Mouse (Mus musculus) mesoderm, embryonic 11.5 days (tissue): Measurements from ENCODE around the gene Snrk.

Source experiments
- DNase-seq: peaks from one replicate; pipeline ENCODE4 v3.0.0-alpha.2; 2012; ENCODE audit warnings: low read depth, low spot score

Snrk gene

DNA sequence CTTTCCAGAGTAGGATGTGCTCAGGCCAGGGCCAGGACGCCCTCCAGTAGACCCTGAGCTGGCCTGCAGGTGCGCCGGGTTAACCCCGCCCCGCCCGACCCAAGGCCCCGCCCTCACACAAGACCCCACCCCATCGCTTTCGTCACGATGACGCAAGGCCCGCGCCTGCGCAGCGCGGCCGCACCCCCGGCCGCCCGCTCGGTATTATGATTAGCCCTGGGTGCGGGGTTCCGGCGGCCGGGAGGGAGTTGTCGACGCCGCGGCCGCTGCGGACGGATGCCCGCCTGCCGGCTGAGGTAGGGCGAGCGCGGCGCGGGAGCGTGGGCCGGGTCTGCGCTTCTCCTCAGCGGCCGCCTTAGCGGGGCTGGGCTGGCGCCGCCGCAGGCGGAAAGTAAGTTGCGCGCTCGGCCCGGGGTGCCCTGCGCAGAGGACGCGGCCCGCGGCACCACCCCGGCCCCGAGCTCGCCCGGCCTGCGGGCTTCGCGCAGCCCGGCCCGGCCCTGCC, at the start of gene Snrk:
Gene Snrk, plus strand, starts transcription at position 155 of the 505 bp plus-strand sequence.
- DNase-seq = peak; percentile 92

DNA sequence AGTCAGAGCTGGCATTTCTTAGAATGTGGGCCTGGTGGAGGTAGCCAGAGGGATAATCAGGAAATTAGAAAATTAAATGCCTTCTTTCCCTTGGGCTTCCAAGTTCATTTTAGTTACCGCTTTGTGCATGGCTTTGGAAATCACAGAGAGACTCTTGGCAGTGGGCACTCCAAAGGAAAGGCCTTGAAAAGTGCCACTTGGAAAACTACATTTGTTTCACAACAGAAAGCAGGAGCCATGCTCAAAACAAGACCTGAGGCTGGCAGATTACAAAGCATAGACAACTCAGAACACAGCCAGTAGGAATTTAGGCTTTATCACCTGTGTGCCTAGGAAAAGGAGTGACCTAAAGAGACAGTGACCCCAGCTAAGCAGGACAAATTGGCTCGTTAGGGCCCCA, 49.4 kb upstream of the Snrk start:
- no peak for DNase-seq

- peak; percentile 24 for DNase-seq
Observed at GRCm38 (mm10) chr9:122069560-122070174, 47.4 kb upstream of the Snrk start.

DNA sequence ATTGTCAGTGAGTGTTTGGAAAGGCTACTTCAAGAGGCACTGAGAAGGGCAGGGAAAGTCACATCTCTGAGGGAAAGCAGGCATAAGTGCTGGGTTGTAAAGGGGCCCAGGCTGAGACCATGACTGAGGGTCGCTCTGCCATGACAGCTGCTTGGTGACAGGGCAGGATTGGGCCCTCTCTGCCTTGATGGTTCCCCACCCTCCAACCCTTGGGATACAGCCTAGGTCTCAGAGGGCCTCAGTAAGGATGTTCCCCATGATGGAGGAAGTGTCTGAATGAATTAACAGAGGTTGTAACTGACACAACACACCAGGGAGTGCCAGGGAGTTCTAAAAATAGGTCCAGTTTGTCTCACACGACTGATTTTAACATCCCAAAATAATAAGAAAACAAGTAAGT, 43.1 kb upstream of the Snrk start:
- DNase-seq = no peak

- no peak for DNase-seq
Observed at GRCm38 (mm10) chr9:122074575-122074974, 42.5 kb upstream of the Snrk start.

- DNase-seq = no peak
Observed at GRCm38 (mm10) chr9:122078456-122078855, 38.6 kb upstream of the Snrk start.

- DNase-seq = no peak
Observed at GRCm38 (mm10) chr9:122083698-122084097, 33.4 kb upstream of the Snrk start.

- DNase-seq = peak; percentile 31
Observed at GRCm38 (mm10) chr9:122084175-122084574, 32.9 kb upstream of the Snrk start.

DNA sequence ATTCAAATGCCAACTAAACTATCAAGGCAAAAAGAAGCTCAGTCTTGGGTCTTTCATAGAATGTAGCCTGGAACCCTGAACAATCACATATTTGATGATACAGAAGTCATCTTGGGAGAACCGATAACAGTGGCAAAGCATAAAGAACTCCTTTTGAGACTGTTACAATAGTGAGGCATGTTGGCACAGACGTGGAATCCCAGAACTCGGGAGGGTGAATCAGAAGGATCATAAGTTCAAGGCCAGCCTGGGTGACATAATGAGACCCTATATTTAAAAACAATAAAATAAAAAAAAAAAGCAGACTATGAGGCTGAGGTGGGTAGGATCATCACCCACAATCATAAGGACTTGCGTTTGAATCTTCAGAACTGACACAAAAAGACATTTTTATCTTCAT, 32.4 kb upstream of the Snrk start:
- no peak for DNase-seq

GRCm38 (mm10) chr9:122085055-122085454, 32.0 kb upstream of the Snrk start:
- no peak for DNase-seq

- no peak for DNase-seq
Observed at GRCm38 (mm10) chr9:122085550-122086205, 31.4 kb upstream of the Snrk start.

GRCm38 (mm10) chr9:122087086-122087485, 30.0 kb upstream of the Snrk start:
- DNase-seq = no peak

GRCm38 (mm10) chr9:122091171-122091570, 25.9 kb upstream of the Snrk start:
- DNase-seq = no peak

GRCm38 (mm10) chr9:122091782-122092228, 25.3 kb upstream of the Snrk start:
- no peak for DNase-seq

DNA sequence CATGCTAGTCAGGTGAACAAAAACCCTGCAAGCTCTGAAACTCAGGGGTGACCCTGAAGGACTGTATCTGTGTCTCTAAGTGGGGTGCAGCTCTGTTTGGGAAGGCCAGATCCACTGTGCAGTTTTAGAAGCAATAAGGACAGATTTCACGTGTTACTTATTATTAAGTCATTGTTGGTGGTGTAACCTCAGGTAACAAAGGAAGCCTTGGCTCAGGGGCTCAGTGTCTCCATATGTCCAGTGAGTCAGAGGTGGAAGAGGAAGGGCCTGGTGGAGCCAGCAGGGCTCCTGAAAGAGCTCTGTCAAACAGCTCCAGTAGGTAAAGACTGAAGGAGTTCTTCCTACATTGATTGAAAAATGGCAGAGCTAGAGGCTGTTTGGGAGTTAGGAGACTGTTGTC, 22.9 kb upstream of the Snrk start:
- no peak for DNase-seq

GRCm38 (mm10) chr9:122096822-122097511, 20.1 kb upstream of the Snrk start:
- DNase-seq = no peak

DNA sequence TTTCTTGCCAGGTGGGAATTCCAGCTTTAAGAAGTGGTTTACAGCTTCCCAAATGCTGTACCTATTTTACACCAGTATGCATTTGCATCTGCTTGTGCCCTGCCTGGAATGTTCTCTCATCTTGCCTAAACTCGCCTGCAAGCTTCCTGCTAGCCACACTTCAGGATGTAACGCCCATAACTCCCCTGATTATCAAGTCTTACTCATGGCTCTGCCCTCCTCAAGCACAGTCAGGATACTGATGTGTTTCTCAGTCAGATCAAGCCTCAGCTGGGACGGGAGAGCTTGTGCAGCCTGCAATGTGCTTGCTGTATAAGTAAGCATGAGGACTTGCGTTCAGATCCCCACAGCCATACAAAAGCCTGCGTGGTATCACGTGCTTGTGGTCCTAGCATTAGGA, 19.5 kb upstream of the Snrk start:
- no peak for DNase-seq

DNA sequence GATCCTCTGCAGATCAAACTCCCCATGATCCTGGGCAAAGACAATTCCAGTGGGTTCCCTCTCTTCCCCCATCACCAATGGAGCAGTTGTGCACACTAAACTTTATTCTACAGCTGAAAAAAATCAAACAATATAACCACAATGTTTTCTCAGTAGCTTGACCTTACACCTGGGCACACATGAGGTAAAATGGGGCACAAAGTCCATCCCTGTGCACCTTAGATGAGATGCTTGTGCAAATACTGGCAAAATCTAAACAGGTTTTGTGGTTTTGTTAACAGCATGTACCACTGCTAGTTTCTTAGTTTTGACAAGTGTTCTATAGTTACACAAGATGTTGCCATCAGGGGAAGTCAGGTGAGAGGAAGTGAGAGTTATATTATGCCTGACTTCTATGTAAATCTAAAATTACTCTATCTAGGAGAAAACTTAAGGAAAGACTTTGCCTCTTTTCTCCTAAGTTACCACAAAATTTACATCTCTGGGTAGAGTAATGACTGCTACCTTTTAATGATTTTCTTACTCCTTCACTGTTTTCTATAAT, 16.4 kb upstream of the Snrk start:
- DNase-seq = no peak

DNA sequence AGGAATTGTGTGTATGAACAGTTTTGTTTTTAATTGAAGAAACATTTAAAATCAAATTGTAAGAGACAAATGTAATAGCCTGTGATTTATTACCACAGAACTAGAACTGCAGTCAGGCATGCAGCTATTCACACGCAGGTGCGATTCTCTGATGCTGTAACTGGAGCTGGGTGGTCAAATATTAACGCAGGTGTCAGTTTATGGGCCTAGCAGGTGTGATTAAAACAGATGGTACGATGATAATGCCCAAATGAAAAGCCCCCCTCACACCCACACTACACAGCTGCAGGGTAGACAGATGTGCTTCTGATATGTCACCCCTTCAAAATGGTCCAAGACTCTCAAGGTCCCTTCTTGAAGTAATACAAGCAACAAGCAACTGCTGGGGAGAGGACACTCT, 15.9 kb upstream of the Snrk start:
- DNase-seq = no peak

- no peak for DNase-seq
Observed at GRCm38 (mm10) chr9:122103550-122104284, 13.3 kb upstream of the Snrk start.

DNA sequence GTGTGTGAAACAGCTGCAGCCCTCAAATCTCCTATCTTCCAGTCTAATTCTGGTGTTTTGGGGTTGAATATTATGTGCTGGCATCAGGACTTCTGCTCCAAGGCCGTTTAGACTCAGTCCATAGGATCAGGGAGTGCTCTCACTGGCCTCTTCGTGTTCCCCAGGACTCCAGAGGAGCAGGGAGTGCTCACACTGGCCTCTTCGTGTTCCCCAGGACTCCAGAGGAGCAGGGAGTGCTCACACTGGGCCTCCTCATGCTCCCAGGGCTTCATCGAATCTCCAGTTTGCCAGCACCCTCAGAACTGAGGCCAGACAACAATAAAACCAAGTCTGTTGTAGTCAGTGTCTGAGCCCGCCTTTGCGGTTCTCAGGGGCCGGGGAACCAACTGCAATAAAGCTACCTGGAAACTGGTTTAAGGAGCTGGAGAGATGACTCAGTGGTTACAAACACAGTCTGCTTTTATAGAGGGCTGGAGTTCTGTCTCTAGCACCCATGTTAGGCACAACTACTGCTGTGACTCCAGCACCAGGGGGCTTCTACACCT, 12.7 kb upstream of the Snrk start:
- no peak for DNase-seq
